Mouse (Mus musculus) heart, postnatal 0 days (tissue): ENCODE data around the gene Serac1. TPM values are rescaled to one million over a fixed set of nuclear protein-coding genes. Genes with fewer than 3 reads are reported as not detected.

ENCODE experiments used
- ATAC-seq: fragments of 200-750 bp; cut with Nextera tagmentation; 2 replicates; pipeline ENCODE4 v1.8.0; 2017; ENCODE audit warnings: low read depth, moderate number of reproducible peaks, moderate library complexity; ENCODE audit not compliant: insufficient read depth
- DNase-seq: peaks from one replicate; pipeline ENCODE4 v3.0.0-alpha.2; 2016; ENCODE audit warnings: low spot score
- H3K27ac ChIP-seq: fragments of 300-500 bp; sonication (generic); 2 replicates; pipeline ENCODE4 v1.5.1; 2014; ENCODE audit warnings: low read depth, mild to moderate bottlenecking
- H3K27me3 ChIP-seq: fragments of 300-500 bp; sonication (generic); 2 replicates; pipeline ENCODE4 v1.6.1; 2014; ENCODE audit warnings: low read length, mixed read lengths; ENCODE audit not compliant: control insufficient read depth, insufficient read depth
- H3K36me3 ChIP-seq: fragments of 300-500 bp; sonication (generic); replicated peaks from 2 replicates; pipeline ENCODE4 v1.6.1; 2014; ENCODE audit warnings: low read length, mixed read lengths; ENCODE audit not compliant: control insufficient read depth, insufficient read depth
- H3K4me1 ChIP-seq: fragments of 300-500 bp; sonication (generic); 2 replicates; pipeline ENCODE4 v1.6.1; 2014; ENCODE audit warnings: antibody characterized with exemption; ENCODE audit not compliant: control insufficient read depth, insufficient read depth
- H3K4me2 ChIP-seq: fragments of 300-500 bp; sonication (generic); 2 replicates; pipeline ENCODE4 v1.6.1; 2014; ENCODE audit warnings: low read depth, mild to moderate bottlenecking, low read length, moderate library complexity
- H3K4me3 ChIP-seq: fragments of 300-500 bp; sonication (generic); 2 replicates; pipeline ENCODE4 v1.5.1; 2014; ENCODE audit warnings: low read depth, low read length
- H3K9ac ChIP-seq: fragments of 300-500 bp; sonication (generic); replicated peaks from 2 replicates; pipeline ENCODE4 v1.6.1; 2014; ENCODE audit warnings: low read depth, low read length, mixed read lengths
- H3K9me3 ChIP-seq: fragments of 300-500 bp; sonication (generic); replicated peaks from 2 replicates; pipeline ENCODE4 v1.6.1; 2016; ENCODE audit warnings: low read length; ENCODE audit not compliant: control insufficient read depth
- CTCF ChIP-seq: IDR thresholded peaks from 2 replicates; pipeline ENCODE4 v1.5.1; 2016; ENCODE audit warnings: antibody characterized with exemption, control low read depth, low read depth
- EP300 ChIP-seq: IDR thresholded peaks from 2 replicates; pipeline ENCODE4 v1.6.1; 2016; ENCODE audit warnings: antibody characterized with exemption, low read depth
- WGBS: fragments of 180-500 bp; shearing (Covaris S2); extraction: QIAGEN DNeasy Blood & Tissue Kit; methylation state at CpG from one replicate; pipeline ENCODE4 v1.1.7; 2014; 5-methylcytosine and 5-hydroxymethylcytosine counted together
- polyA plus RNA-seq: library from polyadenylated mRNA; unstranded; fragments of >200 nt; fragmentation: Nextera tagmentation; extraction: Ambion mirVana; gene quantifications from 2 replicates; pipeline ENCODE4 v1.2.1, GENCODE M21; 2015
- total RNA-seq: library from RNA; depleted of rRNA; stranded (reverse); fragments of >200 nt; gene quantifications from 2 replicates; pipeline ENCODE4 v1.2.3, GENCODE M21; 2014; ENCODE audit warnings: low replicate concordance

Serac1 gene
- total and polyA plus RNA-seq, 2 experiments from 2014 or later, result 4.2 to 5.5 TPM

- no peak for ATAC-seq
- no peaks in the 10 kb centered on the region for H3K27me3 ChIP-seq
- TF ChIP-seq CTCF (no peak), EP300 (no peak)
- H3K9ac ChIP-seq, result no peak overlapping the region
- peaks cover 63% of the 10 kb centered on the region for H3K4me1 ChIP-seq
- H3K4me2 ChIP-seq, result no peak overlapping the region
- DNase-seq, result no peak
- no peaks in the 10 kb centered on the region for H3K9me3 ChIP-seq
- no peak overlapping the region for H3K4me3 ChIP-seq
- 75% methylated on average over 6 of the region's 6 CpGs for WGBS
- H3K36me3 ChIP-seq, result 0 out of 2 replicates have a peak, but pooled peaks cover 6% of the 10 kb centered on the region
- 0 out of 2 replicates have a peak overlapping the region, but pooled peaks have one; percentile 14 for H3K27ac ChIP-seq
These were observed 78.2 kb downstream of the Serac1 start for GRCm38 (mm10) chr17:6001389-6001788.

- no peak for ATAC-seq
- Histone ChIP-seq H3K36me3 (0 out of 2 replicates have a peak, but pooled peaks cover 6% of the 10 kb centered on the region), H3K27ac (peak overlapping the region; percentile 14; the same call in 1 of the 2 replicates), H3K4me1 (peaks cover 63% of the 10 kb centered on the region), H3K4me3 (no peak overlapping the region), H3K9me3 (no peaks in the 10 kb centered on the region), H3K4me2 (no peak overlapping the region), H3K9ac (no peak overlapping the region), H3K27me3 (no peaks in the 10 kb centered on the region)
- 67% methylated on average over 8 of the region's 8 CpGs for WGBS
- DNase-seq, result no peak
- TF ChIP-seq EP300, result no peak
- no peak for TF ChIP-seq CTCF
These were observed 78.6 kb downstream of the Serac1 start for GRCm38 (mm10) chr17:6000864-6001319.

DNA sequence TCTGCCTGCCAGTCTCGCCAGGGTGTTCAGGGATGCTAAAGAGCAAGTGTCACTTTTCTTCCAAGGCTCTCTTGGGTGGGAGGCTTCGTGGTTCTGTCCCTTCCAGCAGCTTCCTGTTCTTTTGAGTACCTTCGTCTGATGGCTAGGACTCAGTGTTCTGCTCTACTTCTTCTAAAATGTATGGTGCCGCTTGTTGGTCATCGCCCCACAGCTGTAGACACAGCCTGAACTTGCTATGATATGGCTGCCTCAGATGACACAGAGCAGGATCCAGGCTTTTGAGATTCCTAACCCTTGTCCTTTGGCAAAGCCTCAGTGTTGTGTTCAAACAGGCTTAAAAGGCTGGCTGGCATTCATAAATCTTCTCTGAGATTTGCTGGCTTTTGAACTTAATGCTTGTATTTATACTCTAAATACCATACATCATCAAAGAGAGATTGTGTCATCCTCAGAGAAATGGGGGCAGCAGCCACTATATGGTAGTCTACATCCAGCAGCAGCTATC, 80.5 kb downstream of the Serac1 start:
- H3K9ac ChIP-seq, result no peak overlapping the region
- 48% methylated on average over 5 of the region's 5 CpGs for WGBS
- ATAC-seq, result no peak
- H3K9me3 ChIP-seq, result no peaks in the 10 kb centered on the region
- DNase-seq, result no peak
- H3K4me3 ChIP-seq, result no peak overlapping the region
- no peak overlapping the region for H3K4me2 ChIP-seq
- no peaks in the 10 kb centered on the region for H3K27me3 ChIP-seq
- peaks cover 62% of the 10 kb centered on the region for H3K4me1 ChIP-seq
- peak overlapping the region; percentile 97 for H3K27ac ChIP-seq
- TF ChIP-seq CTCF (no peak), EP300 (no peak)
- 0 out of 2 replicates have a peak, but pooled peaks cover 6% of the 10 kb centered on the region for H3K36me3 ChIP-seq

GRCm38 (mm10) chr17:5998235-5998500, 81.4 kb downstream of the Serac1 start:
- Histone ChIP-seq H3K27me3 (no peaks in the 10 kb centered on the region), H3K4me3 (no peak overlapping the region), H3K36me3 (0 out of 2 replicates have a peak, but pooled peaks cover 2% of the 10 kb centered on the region), H3K9me3 (no peaks in the 10 kb centered on the region), H3K9ac (no peak overlapping the region), H3K27ac (peak overlapping the region; percentile 97), H3K4me2 (no peak overlapping the region), H3K4me1 (peaks cover 64% of the 10 kb centered on the region)
- ATAC-seq (no peak), DNase-seq (no peak)
- TF ChIP-seq EP300 (no peak), CTCF (no peak)

DNA sequence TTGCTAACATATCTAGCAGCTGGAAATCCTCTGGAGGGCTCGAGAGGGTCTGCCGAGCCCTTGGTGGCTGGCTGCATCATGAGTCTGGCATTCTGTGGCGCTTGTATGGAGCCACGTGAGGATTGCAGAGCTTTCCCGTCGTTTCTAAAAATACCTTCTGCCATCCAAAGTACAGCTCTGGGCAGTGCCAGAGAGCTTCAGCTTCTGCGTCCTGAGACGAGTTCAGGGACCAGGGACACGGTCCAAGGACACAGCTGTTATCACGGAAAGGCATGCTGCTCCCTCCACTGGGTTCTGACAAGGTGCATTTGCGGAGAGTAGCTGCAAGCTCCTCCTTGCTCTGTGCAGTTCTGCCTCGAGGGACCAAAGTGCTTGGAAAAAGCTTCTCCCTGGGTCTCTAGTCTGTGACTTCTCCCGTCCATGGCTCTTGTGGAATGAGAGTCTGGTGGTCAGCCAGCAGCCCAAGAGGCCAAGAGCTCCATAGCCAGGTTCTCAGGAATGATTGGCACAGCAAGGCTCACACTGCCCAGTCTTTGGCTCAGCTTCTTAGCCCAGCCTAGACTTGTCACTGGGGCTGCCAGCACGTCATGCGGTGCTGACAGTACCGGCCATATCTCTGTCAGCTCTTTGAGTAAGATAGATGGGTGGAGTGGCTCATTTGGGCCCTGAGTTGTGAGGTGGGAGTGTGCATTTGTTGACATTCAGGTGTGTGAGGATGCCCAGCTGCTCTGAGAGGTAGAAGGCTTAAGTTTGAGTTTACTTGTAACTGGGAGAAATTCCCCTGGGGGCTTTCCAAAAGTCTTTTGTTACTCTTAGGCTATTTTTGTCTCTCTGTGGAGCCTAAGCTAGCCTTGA, 81.9 kb downstream of the Serac1 start:
- no peak overlapping the region for H3K4me3 ChIP-seq
- 21% methylated on average over 16 of the region's 16 CpGs for WGBS

More for the DNA sequence above, 81.9 kb downstream of the Serac1 start:
- Histone ChIP-seq H3K27me3 (no peaks in the 10 kb centered on the region), H3K9me3 (no peaks in the 10 kb centered on the region), H3K4me2 (peak overlapping the region; percentile 33; the same call in 1 of the 2 replicates), H3K4me1 (peaks cover 67% of the 10 kb centered on the region), H3K9ac (no peak overlapping the region), H3K36me3 (no peaks in the 10 kb centered on the region), H3K27ac (peak overlapping the region; percentile 97)
- DNase-seq (peak; percentile 96), ATAC-seq (peak; percentile 93)
- TF ChIP-seq CTCF, result no peak; the same call in 1 of the 2 replicates
- peak; percentile 89 for TF ChIP-seq EP300
